Comparison of ENCODE assay signal across 8 mouse cellular contexts in the genomic region with DNA sequence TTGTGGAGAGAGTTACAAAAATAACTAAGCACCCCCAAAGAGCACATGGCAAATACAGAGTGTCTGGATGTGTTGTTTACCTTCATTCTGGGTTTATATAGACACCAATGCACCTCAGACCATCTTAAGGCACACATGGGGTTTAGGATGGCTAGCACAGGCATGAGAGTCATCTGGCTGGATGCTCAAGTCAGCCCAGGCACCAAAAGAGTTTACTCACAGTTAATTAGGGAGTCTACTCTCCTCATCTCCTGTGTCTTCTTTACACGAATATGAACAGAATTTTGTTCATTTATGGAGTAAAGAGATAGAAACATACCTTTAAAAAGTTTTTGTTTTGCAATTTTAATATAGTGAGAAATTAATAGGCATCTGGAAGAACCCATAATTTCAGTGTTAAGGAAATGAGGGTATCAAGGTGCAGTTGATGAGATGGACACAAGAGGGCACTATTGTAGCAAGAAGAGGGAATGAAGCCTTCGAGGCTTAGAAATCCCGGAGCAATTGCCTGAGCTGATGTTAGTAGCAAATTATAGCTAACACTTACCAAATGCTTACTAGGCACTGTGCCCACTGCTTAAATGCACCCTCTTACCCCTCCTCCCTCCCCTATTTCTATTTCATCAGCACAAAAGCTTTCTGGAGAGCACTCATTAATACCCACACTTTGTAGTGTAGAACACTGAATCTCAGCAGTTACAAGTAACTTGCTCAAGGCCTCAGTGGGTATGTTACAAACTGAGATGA.
DNase-seq lines count a peak whose midpoint lies in the region; ATAC-seq lines count a peak whose summit lies in the region.
"Had no signal": no experiment of that assay in that cellular context is flagged by ENCODE, and none has a peak within 500 bp of the region (broad histone marks: within the 10 kb centered on the region; RNA-seq: fewer than 3 reads in every experiment).

No protein-coding gene starts in this region.

- WGBS in forebrain, embryonic 15.5 days: 1% methylated on average over 3 of the region's 3 CpGs
- 5% methylated on average over 3 of the region's 3 CpGs for WGBS in large intestine, adult 2 months

- no peaks in the 10 kb centered on the region for H3K36me3 ChIP-seq in forebrain, embryonic 15.5 days
- H3K36me3 ChIP-seq: heart, embryonic 15.5 days had no signal

- H3K9ac ChIP-seq in forebrain, embryonic 15.5 days (replicated peaks): no peak overlapping the region
- H3K9ac ChIP-seq: heart, embryonic 15.5 days had no signal

- no peaks in the 10 kb centered on the region for H3K27me3 ChIP-seq in forebrain, embryonic 15.5 days
- H3K27me3 ChIP-seq: heart, embryonic 15.5 days had no signal

- DNase-seq in thymus, postnatal 14 days: peak; percentile 9
- DNase-seq in thymus, postnatal 25 days: no peak
- peak; percentile 7 for DNase-seq in c-Kit-positive CD71-positive TER-119-negative erythroid progenitor cells, embryonic 14.5 days (ENCODE audit: low read depth)
- peak; percentile 13 for DNase-seq in large intestine, adult 2 months (ENCODE audit: low read depth, low spot score)
- DNase-seq in lung, postnatal 10 days: peak; percentile 64
- peak; percentile 78 for DNase-seq in right cerebral cortex, postnatal 10 days (ENCODE audit: low spot score in 2 of 2)

- H3K4me2 ChIP-seq in forebrain, embryonic 15.5 days (replicated peaks): no peak overlapping the region
- H3K4me2 ChIP-seq: heart, embryonic 15.5 days had no signal

- peak overlapping the region; percentile 57 for H3K27ac ChIP-seq in forebrain, embryonic 15.5 days (replicated peaks)
- H3K27ac ChIP-seq: heart, embryonic 15.5 days had no signal

- ATAC-seq in forebrain, embryonic 15.5 days (replicated peaks): peak; percentile 97

- H3K4me3 ChIP-seq in forebrain, embryonic 15.5 days: no peak overlapping the region
- H3K4me3 ChIP-seq: heart, embryonic 15.5 days had no signal

- H3K4me1 ChIP-seq in forebrain, embryonic 15.5 days: no peaks in the 10 kb centered on the region

- H3K9me3 ChIP-seq in forebrain, embryonic 15.5 days: no peaks in the 10 kb centered on the region
- H3K9me3 ChIP-seq: heart, embryonic 15.5 days had no signal
